ENCODE assay signal across 8 mouse cellular contexts in genomic region chr11:97619391-97619795, GRCm38 (mm10). TPM values are rescaled to one million over a fixed set of nuclear protein-coding genes. Genes with fewer than 3 reads are reported as not detected.
DNase-seq lines count a peak whose midpoint lies in the region; ATAC-seq lines count a peak whose summit lies in the region.
"Had no signal": no experiment of that assay in that cellular context is flagged by ENCODE, and none has a peak within 500 bp of the region (broad histone marks: within the 10 kb centered on the region; RNA-seq: fewer than 3 reads in every experiment).

No protein-coding gene starts in this region.

- no peak overlapping the region for H3K4me2 ChIP-seq in neural tube, embryonic 11.5 days (ENCODE audit: low read depth)
- no peak overlapping the region for H3K4me2 ChIP-seq in neural tube, embryonic 15.5 days
- H3K4me2 ChIP-seq: liver, embryonic 15.5 days had no signal

- H3K9me3 ChIP-seq in neural tube, embryonic 11.5 days (ENCODE audit: control insufficient read depth, low read length), result no peaks in the 10 kb centered on the region
- H3K9me3 ChIP-seq in neural tube, embryonic 15.5 days (replicated peaks), result no peaks in the 10 kb centered on the region
- H3K9me3 ChIP-seq: liver, embryonic 15.5 days had no signal

- H3K4me1 ChIP-seq in neural tube, embryonic 11.5 days (ENCODE audit: control insufficient read depth, insufficient read depth, low read length), result no peaks in the 10 kb centered on the region
- H3K4me1 ChIP-seq in neural tube, embryonic 15.5 days, result no peaks in the 10 kb centered on the region

- peak; percentile 44 for DNase-seq in neural tube, embryonic 11.5 days (ENCODE audit: low spot score)
- peak; percentile 77 for DNase-seq in adrenal gland, adult 2 months
- peak; percentile 84 for DNase-seq in heart, postnatal 4 days
- peak; percentile 78 to 82 for DNase-seq in left cerebral cortex, postnatal 14 days (ENCODE audit: low spot score in 2 of 2)
- peak; percentile 63 for DNase-seq in retina, postnatal 7 days (ENCODE audit: low read depth, low spot score)

- WGBS in neural tube, embryonic 11.5 days, result 57% methylated on average over 5 of the region's 5 CpGs
- WGBS in neural tube, embryonic 15.5 days, result 40% methylated on average over 5 of the region's 5 CpGs

- no peaks in the 10 kb centered on the region for H3K36me3 ChIP-seq in neural tube, embryonic 11.5 days (ENCODE audit: control insufficient read depth, insufficient read depth, low read length)
- H3K36me3 ChIP-seq in neural tube, embryonic 15.5 days, result no peaks in the 10 kb centered on the region
- H3K36me3 ChIP-seq: liver, embryonic 15.5 days had no signal

- no peak overlapping the region for H3K9ac ChIP-seq in neural tube, embryonic 11.5 days (ENCODE audit: low read length)
- H3K9ac ChIP-seq in neural tube, embryonic 15.5 days (replicated peaks), result no peak overlapping the region
- H3K9ac ChIP-seq: liver, embryonic 15.5 days had no signal

- H3K27ac ChIP-seq in neural tube, embryonic 11.5 days (ENCODE audit: low read depth, low read length), result no peak overlapping the region
- H3K27ac ChIP-seq in neural tube, embryonic 15.5 days (replicated peaks), result no peak overlapping the region
- H3K27ac ChIP-seq: liver, embryonic 15.5 days had no signal

- H3K4me3 ChIP-seq in neural tube, embryonic 11.5 days (ENCODE audit: low read depth, low read length), result no peak overlapping the region
- H3K4me3 ChIP-seq in neural tube, embryonic 15.5 days (replicated peaks), result no peak overlapping the region
- H3K4me3 ChIP-seq: liver, embryonic 15.5 days had no signal

- no peak for ATAC-seq in neural tube, embryonic 11.5 days (ENCODE audit: insufficient read depth, low FRiP score, low TSS enrichment)
- no peak; the same call in 1 of the 2 replicates for ATAC-seq in neural tube, embryonic 15.5 days (ENCODE audit: low FRiP score)
- peak; percentile 61 for ATAC-seq in common myeloid progenitor, adult 5-6 weeks (replicated peaks; ENCODE audit: low read depth, poor library complexity, severe bottlenecking)

- intact Hi-C loops in left cerebral cortex, postnatal 14 days (cut with DNase I), result no loop called here

- H3K27me3 ChIP-seq in neural tube, embryonic 11.5 days (ENCODE audit: control insufficient read depth, insufficient read depth, low read length), result no peaks in the 10 kb centered on the region
- H3K27me3 ChIP-seq in neural tube, embryonic 15.5 days (replicated peaks), result peaks cover 32% of the 10 kb centered on the region

RNA-seq across cellular contexts. Expression of gene Epop, which starts 10.1 kb away (rescaled TPM):
- polyA plus RNA-seq in neural tube, embryonic 11.5 days (2014; fragmentation: Nextera tagmentation; extraction: Ambion mirVana), result 9.7 and 11.0 TPM in 2 replicates
- 2.1 TPM in 2 replicates for polyA plus RNA-seq in neural tube, embryonic 15.5 days (2015; fragmentation: Nextera tagmentation; extraction: Ambion mirVana)
- 1 to 10 TPM; 2.0 to 6.8 TPM for total RNA-seq in adrenal gland, adult 2 months (2021)
- polyA plus RNA-seq in adrenal gland, adult 2 months (2012; rRNA removed), result 10.6 and 16.2 TPM in 2 replicates
- 1.8 and 2.7 TPM in 2 replicates for total RNA-seq in common myeloid progenitor, adult 5-6 weeks (2017)
- total RNA-seq in heart, postnatal 4 days (2021), result 1 to 10 TPM; 1.4 TPM
- 10 to 100 TPM; 34.7 to 37.7 TPM for total RNA-seq in left cerebral cortex, postnatal 14 days (2021)

RNA-seq across cellular contexts. Expression of gene Srcin1, which starts 43.4 kb away (rescaled TPM):
- polyA plus RNA-seq in neural tube, embryonic 11.5 days (2014; fragmentation: Nextera tagmentation; extraction: Ambion mirVana), result 2.5 and 2.6 TPM in 2 replicates
- 7.2 and 10.5 TPM in 2 replicates for polyA plus RNA-seq in neural tube, embryonic 15.5 days (2015; fragmentation: Nextera tagmentation; extraction: Ambion mirVana)
- total RNA-seq in adrenal gland, adult 2 months (2021), result 10 to 100 TPM; 11.2 to 13.9 TPM
- polyA plus RNA-seq in adrenal gland, adult 2 months (2012; rRNA removed), result 13.8 and 17.9 TPM in 2 replicates
- not detected in 2 replicates for total RNA-seq in common myeloid progenitor, adult 5-6 weeks (2017)
- under 1 TPM; 0.12 to 0.23 TPM for total RNA-seq in heart, postnatal 4 days (2021)
- total RNA-seq in left cerebral cortex, postnatal 14 days (2021), result 100 to 1,000 TPM; 341 to 382 TPM
- polyA plus RNA-seq: liver, embryonic 15.5 days had no signal

RNA-seq across cellular contexts. Expression of gene Mllt6, which starts 43.8 kb away (rescaled TPM):
- 3.9 and 4.5 TPM in 2 replicates for polyA plus RNA-seq in neural tube, embryonic 11.5 days (2014; fragmentation: Nextera tagmentation; extraction: Ambion mirVana)
- polyA plus RNA-seq in neural tube, embryonic 15.5 days (2015; fragmentation: Nextera tagmentation; extraction: Ambion mirVana), result 2.3 and 3.1 TPM in 2 replicates
- 10 to 100 TPM; 30.6 to 51.2 TPM for total RNA-seq in adrenal gland, adult 2 months (2021)
- 73.0 and 85.8 TPM in 2 replicates for polyA plus RNA-seq in adrenal gland, adult 2 months (2012; rRNA removed)
- total RNA-seq in common myeloid progenitor, adult 5-6 weeks (2017), result 4.9 and 9.7 TPM in 2 replicates
- total RNA-seq in heart, postnatal 4 days (2021), result 10 to 100 TPM; 50.2 to 51.1 TPM
- 10 to 100 TPM; 79.8 to 80.1 TPM for total RNA-seq in left cerebral cortex, postnatal 14 days (2021)

Comparison
In these comparisons a context has a peak if more than half of its experiments do, and no peak if none do; other contexts are left out.
1. RNA of gene Srcin1, which starts 43.4 kb away (total RNA-seq): 341 to 382 TPM in left cerebral cortex, postnatal 14 days; 11.2 to 13.9 TPM in adrenal gland, adult 2 months, 0.12 to 0.23 TPM in heart, postnatal 4 days and not detected in common myeloid progenitor, adult 5-6 weeks; every median in the first group is over 10 times any median in the second.
2. Peak in every context shown above with its lines, with median percentiles within 50 percentile points of each other: DNase-seq.